Mouse (Mus musculus) stomach, postnatal 0 days (tissue): ENCODE results near the gene She. TPM values are rescaled to one million over a fixed set of nuclear protein-coding genes. Genes with fewer than 3 reads are reported as not detected.

Experiments
- ATAC-seq: fragments of 200-750 bp; cut with Nextera tagmentation; 2 replicates; pipeline ENCODE4 v1.8.0; 2017; ENCODE audit not compliant: low FRiP score, low TSS enrichment
- DNase-seq: peaks from one replicate; pipeline ENCODE4 v3.0.0-alpha.2; 2016; ENCODE audit warnings: low spot score
- H3K27ac ChIP-seq: fragments of 300-500 bp; sonication (generic); replicated peaks from 2 replicates; pipeline ENCODE4 v1.5.1; 2014; ENCODE audit warnings: mild to moderate bottlenecking, control low read depth
- H3K27me3 ChIP-seq: fragments of 300-500 bp; sonication (generic); 2 replicates; pipeline ENCODE4 v1.6.1; 2014; ENCODE audit warnings: low read length; ENCODE audit not compliant: control insufficient read depth, insufficient read depth
- H3K36me3 ChIP-seq: fragments of 300-500 bp; sonication (generic); 2 replicates; pipeline ENCODE4 v1.6.1; 2014; ENCODE audit warnings: low read length, mixed read lengths; ENCODE audit not compliant: control insufficient read depth, insufficient read depth
- H3K4me1 ChIP-seq: fragments of 300-500 bp; sonication (generic); replicated peaks from 2 replicates; pipeline ENCODE4 v1.6.1; 2014; ENCODE audit warnings: antibody characterized with exemption; ENCODE audit not compliant: control insufficient read depth, insufficient read depth
- H3K4me2 ChIP-seq: fragments of 300-500 bp; sonication (generic); replicated peaks from 2 replicates; pipeline ENCODE4 v1.6.1; 2014; ENCODE audit warnings: low read depth, mild to moderate bottlenecking, control low read depth, moderate library complexity
- H3K4me3 ChIP-seq: fragments of 300-500 bp; sonication (generic); 2 replicates; pipeline ENCODE4 v1.5.1; 2014; ENCODE audit warnings: low read depth, low read length, control low read depth
- H3K9ac ChIP-seq: fragments of 300-500 bp; sonication (generic); 2 replicates; pipeline ENCODE4 v1.6.1; 2014; ENCODE audit warnings: mild to moderate bottlenecking, low read length, control low read depth, mixed read lengths
- H3K9me3 ChIP-seq: fragments of 300-500 bp; sonication (generic); 2 replicates; pipeline ENCODE4 v1.6.1; 2016; ENCODE audit warnings: low read length; ENCODE audit not compliant: control insufficient read depth
- CTCF ChIP-seq: IDR thresholded peaks from 2 replicates; pipeline ENCODE4 v1.5.1; 2016; ENCODE audit warnings: antibody characterized with exemption, low read depth, mild to moderate bottlenecking, moderate library complexity
- EP300 ChIP-seq: optimal IDR thresholded peaks from 2 replicates; pipeline ENCODE3; 2016; ENCODE audit warnings: antibody characterized with exemption
- WGBS: fragments of 180-500 bp; shearing (Covaris S2); extraction: QIAGEN DNeasy Blood & Tissue Kit; methylation state at CpG from one replicate; pipeline ENCODE4 v1.1.7; 2014; 5-methylcytosine and 5-hydroxymethylcytosine counted together
- polyA plus RNA-seq: library from polyadenylated mRNA; unstranded; fragments of >200 nt; fragmentation: Nextera tagmentation; extraction: Ambion mirVana; gene quantifications from 2 replicates; pipeline ENCODE4 v1.2.1, GENCODE M21; 2015

Gene She
- polyA plus RNA-seq, 1 experiment from 2014 or later, result 1.4 TPM

GRCm38 (mm10) chr3:89800774-89801506 is 30.2 kb upstream of the She start:
- ATAC-seq, result no peak
- 61% methylated on average over 5 of the region's 5 CpGs for WGBS

GRCm38 (mm10) chr3:89801507-89801847 is 29.7 kb upstream of the She start:
- H3K9me3 ChIP-seq, result no peaks in the 10 kb centered on the region
- DNase-seq, result no peak
- no peak overlapping the region for H3K4me2 ChIP-seq
- no peak overlapping the region for H3K27ac ChIP-seq
- no peak overlapping the region for H3K9ac ChIP-seq
- H3K27me3 ChIP-seq, result no peaks in the 10 kb centered on the region
- ATAC-seq, result peak; percentile 77
- TF ChIP-seq CTCF, result peak; percentile 29; the same call in 1 of the 2 replicates
- no peak for TF ChIP-seq EP300
- H3K4me3 ChIP-seq, result no peak overlapping the region
- no peaks in the 10 kb centered on the region for H3K4me1 ChIP-seq
- WGBS, result 13% methylated on average over 3 of the region's 3 CpGs
- no peaks in the 10 kb centered on the region for H3K36me3 ChIP-seq

More at GRCm38 (mm10) chr3:89800774-89801506, 30.2 kb upstream of the She start:
- H3K27ac ChIP-seq, result no peak overlapping the region
- no peak overlapping the region for H3K4me3 ChIP-seq
- no peak overlapping the region for H3K4me2 ChIP-seq
- H3K36me3 ChIP-seq, result no peaks in the 10 kb centered on the region
- H3K4me1 ChIP-seq, result no peaks in the 10 kb centered on the region
- H3K27me3 ChIP-seq, result no peaks in the 10 kb centered on the region
- no peak overlapping the region for H3K9ac ChIP-seq
- no peaks in the 10 kb centered on the region for H3K9me3 ChIP-seq
- DNase-seq, result no peak
- TF ChIP-seq EP300 (no peak), CTCF (no peak)

GRCm38 (mm10) chr3:89802876-89803275 is 28.3 kb upstream of the She start:
- DNase-seq (no peak), ATAC-seq (no peak)
- H3K9ac ChIP-seq, result no peak overlapping the region
- no peak overlapping the region for H3K4me2 ChIP-seq
- 79% methylated on average over 15 of the region's 15 CpGs for WGBS
- H3K4me3 ChIP-seq, result no peak overlapping the region
- no peaks in the 10 kb centered on the region for H3K36me3 ChIP-seq
- H3K27ac ChIP-seq, result no peak overlapping the region
- no peaks in the 10 kb centered on the region for H3K27me3 ChIP-seq
- TF ChIP-seq EP300 (no peak), CTCF (no peak)
- H3K9me3 ChIP-seq, result no peaks in the 10 kb centered on the region
- no peaks in the 10 kb centered on the region for H3K4me1 ChIP-seq

- Histone ChIP-seq H3K4me3 (no peak overlapping the region), H3K27ac (no peak overlapping the region), H3K27me3 (no peaks in the 10 kb centered on the region), H3K9me3 (no peaks in the 10 kb centered on the region), H3K36me3 (no peaks in the 10 kb centered on the region), H3K4me1 (no peaks in the 10 kb centered on the region), H3K4me2 (no peak overlapping the region), H3K9ac (no peak overlapping the region)
- TF ChIP-seq EP300 (no peak), CTCF (no peak)
- DNase-seq (no peak), ATAC-seq (no peak)
- WGBS, result 68% methylated on average over 4 of the region's 4 CpGs
Observed at GRCm38 (mm10) chr3:89805179-89805578, 26.0 kb upstream of the She start.

- Histone ChIP-seq H3K27ac (no peak overlapping the region), H3K27me3 (no peaks in the 10 kb centered on the region), H3K4me3 (no peak overlapping the region), H3K4me2 (no peak overlapping the region), H3K36me3 (no peaks in the 10 kb centered on the region), H3K9ac (no peak overlapping the region), H3K9me3 (no peaks in the 10 kb centered on the region), H3K4me1 (no peaks in the 10 kb centered on the region)
- DNase-seq, result no peak
- WGBS, result 88% methylated on average over 2 of the region's 2 CpGs
- TF ChIP-seq EP300, result no peak
- TF ChIP-seq CTCF, result peak; percentile 53
- no peak for ATAC-seq
Observed at GRCm38 (mm10) chr3:89806751-89807150, 24.4 kb upstream of the She start.

- TF ChIP-seq EP300 (no peak), CTCF (no peak)
- 78% methylated on average over 3 of the region's 3 CpGs for WGBS
- no peaks in the 10 kb centered on the region for H3K4me1 ChIP-seq
- no peak overlapping the region for H3K4me2 ChIP-seq
- no peak overlapping the region for H3K9ac ChIP-seq
- H3K9me3 ChIP-seq, result no peaks in the 10 kb centered on the region
- no peak for DNase-seq
- H3K27me3 ChIP-seq, result no peaks in the 10 kb centered on the region
- H3K36me3 ChIP-seq, result no peaks in the 10 kb centered on the region
- ATAC-seq, result no peak
- H3K27ac ChIP-seq, result no peak overlapping the region
- H3K4me3 ChIP-seq, result no peak overlapping the region
Observed at GRCm38 (mm10) chr3:89807171-89807570, 24.0 kb upstream of the She start.
